Mouse (Mus musculus): ENCODE measurements around the gene Hectd2. TPM values are rescaled to one million over a fixed set of nuclear protein-coding genes. Genes with fewer than 3 reads are reported as not detected.

Gene Hectd2
- polyA plus RNA-seq, 1 experiment from 2014 or later, result 9.6 TPM

GRCm38 (mm10) chr19:36610309-36610708 is 55.9 kb downstream of the Hectd2 start:
- no peak for ATAC-seq (ENCODE audit: insufficient number of reproducible peaks, low FRiP score)
- Histone ChIP-seq H3K4me2 (no peak overlapping the region), H3K4me1 (replicated peaks) (no peaks in the 10 kb centered on the region), H3K9ac (no peak overlapping the region), H3K36me3 (peaks cover 12% of the 10 kb centered on the region; the same call in 1 of the 2 replicates), H3K27me3 (replicated peaks) (no peaks in the 10 kb centered on the region), H3K4me3 (no peak overlapping the region), H3K27ac (ENCODE audit: poor library complexity, severe bottlenecking) (no peak overlapping the region), H3K9me3 (replicated peaks) (no peaks in the 10 kb centered on the region)
- 57% methylated on average over 2 of the region's 2 CpGs for WGBS

GRCm38 (mm10) chr19:36625906-36626305 is 71.5 kb downstream of the Hectd2 start:
- Histone ChIP-seq H3K4me1 (replicated peaks) (no peaks in the 10 kb centered on the region), H3K27me3 (replicated peaks) (no peaks in the 10 kb centered on the region), H3K9me3 (replicated peaks) (no peaks in the 10 kb centered on the region), H3K36me3 (no peaks in the 10 kb centered on the region), H3K27ac (ENCODE audit: poor library complexity, severe bottlenecking) (no peak overlapping the region), H3K4me2 (no peak overlapping the region), H3K4me3 (no peak overlapping the region), H3K9ac (no peak overlapping the region)
- no peak for ATAC-seq (ENCODE audit: insufficient number of reproducible peaks, low FRiP score)
- 97% methylated on average over 1 of the region's 1 CpGs for WGBS

GRCm38 (mm10) chr19:36626881-36627280 is 72.4 kb downstream of the Hectd2 start:
- no peak overlapping the region for H3K9ac ChIP-seq
- WGBS, result 75% methylated on average over 4 of the region's 4 CpGs
- H3K27me3 ChIP-seq (replicated peaks), result no peaks in the 10 kb centered on the region
- no peaks in the 10 kb centered on the region for H3K9me3 ChIP-seq (replicated peaks)
- H3K36me3 ChIP-seq, result no peaks in the 10 kb centered on the region
- H3K4me1 ChIP-seq (replicated peaks), result no peaks in the 10 kb centered on the region
- no peak overlapping the region for H3K4me3 ChIP-seq
- H3K27ac ChIP-seq (ENCODE audit: poor library complexity, severe bottlenecking), result no peak overlapping the region
- ATAC-seq (ENCODE audit: insufficient number of reproducible peaks, low FRiP score), result no peak
- H3K4me2 ChIP-seq, result no peak overlapping the region

DNA sequence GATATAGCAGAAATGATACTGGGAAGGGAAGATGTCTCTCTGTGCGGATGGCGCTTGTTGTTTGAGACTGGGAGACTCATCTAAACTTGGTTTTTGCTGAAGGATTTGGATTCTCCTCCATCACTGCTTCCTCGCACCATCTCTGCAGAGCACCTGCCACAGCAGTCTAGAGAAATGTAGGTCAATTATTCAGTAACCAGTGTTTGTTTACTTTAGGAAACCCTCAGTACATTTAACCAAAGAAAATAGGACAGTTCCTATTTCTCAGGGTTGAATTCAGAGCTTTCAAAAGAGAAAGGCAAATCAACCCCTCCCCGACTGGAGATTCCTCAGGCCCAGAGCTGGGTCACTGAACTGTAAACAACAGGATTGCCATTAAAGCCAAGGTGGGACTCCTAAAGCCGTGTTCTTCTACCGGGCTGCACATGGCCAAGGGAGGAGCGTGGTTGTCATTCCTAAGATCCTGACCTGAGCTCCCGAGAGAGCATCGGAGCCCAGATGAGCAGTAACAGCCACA is 75.0 kb downstream of the Hectd2 start:
- 87% methylated on average over 9 of the region's 9 CpGs for WGBS
- H3K9me3 ChIP-seq (replicated peaks), result no peaks in the 10 kb centered on the region
- H3K9ac ChIP-seq, result no peak overlapping the region
- no peak overlapping the region for H3K4me3 ChIP-seq
- no peaks in the 10 kb centered on the region for H3K4me1 ChIP-seq (replicated peaks)
- ATAC-seq (ENCODE audit: insufficient number of reproducible peaks, low FRiP score), result no peak
- no peak overlapping the region for H3K4me2 ChIP-seq
- H3K27me3 ChIP-seq (replicated peaks), result no peaks in the 10 kb centered on the region
- H3K36me3 ChIP-seq, result no peaks in the 10 kb centered on the region
- no peak overlapping the region for H3K27ac ChIP-seq (ENCODE audit: poor library complexity, severe bottlenecking)

DNA sequence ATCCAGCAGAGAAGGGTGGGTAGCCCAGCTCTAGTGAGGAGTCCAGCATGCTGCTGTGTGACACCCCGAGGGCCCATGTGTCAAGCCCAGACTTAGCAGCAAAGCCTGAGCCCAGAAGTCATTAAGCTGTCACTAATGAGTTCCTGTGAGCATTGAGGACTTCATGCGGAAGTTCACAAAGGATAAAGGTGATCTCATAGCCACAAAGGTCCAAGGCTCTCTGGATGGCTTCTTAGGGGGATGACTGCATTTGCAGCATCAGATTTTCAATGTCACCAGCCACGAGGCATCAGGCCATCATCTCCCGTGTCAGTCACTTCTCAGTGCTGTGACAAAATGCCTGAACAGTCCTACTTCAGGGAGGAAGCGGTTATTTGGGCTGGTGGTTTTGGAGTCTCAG is 75.9 kb downstream of the Hectd2 start:
- no peaks in the 10 kb centered on the region for H3K4me1 ChIP-seq (replicated peaks)
- H3K9ac ChIP-seq, result no peak overlapping the region
- no peak overlapping the region for H3K4me2 ChIP-seq
- no peak overlapping the region for H3K27ac ChIP-seq (ENCODE audit: poor library complexity, severe bottlenecking)
- WGBS, result 88% methylated on average over 5 of the region's 5 CpGs
- H3K9me3 ChIP-seq (replicated peaks), result no peaks in the 10 kb centered on the region
- no peaks in the 10 kb centered on the region for H3K27me3 ChIP-seq (replicated peaks)
- no peak for ATAC-seq (ENCODE audit: insufficient number of reproducible peaks, low FRiP score)
- no peaks in the 10 kb centered on the region for H3K36me3 ChIP-seq
- no peak overlapping the region for H3K4me3 ChIP-seq

GRCm38 (mm10) chr19:36634771-36635170 is 80.3 kb downstream of the Hectd2 start:
- H3K9me3 ChIP-seq (replicated peaks), result no peaks in the 10 kb centered on the region
- 83% methylated on average over 7 of the region's 7 CpGs for WGBS
- ATAC-seq (ENCODE audit: insufficient number of reproducible peaks, low FRiP score), result no peak
- H3K4me2 ChIP-seq, result no peak overlapping the region
- H3K9ac ChIP-seq, result no peak overlapping the region
- no peaks in the 10 kb centered on the region for H3K27me3 ChIP-seq (replicated peaks)
- no peak overlapping the region for H3K4me3 ChIP-seq
- no peak overlapping the region for H3K27ac ChIP-seq (ENCODE audit: poor library complexity, severe bottlenecking)
- no peaks in the 10 kb centered on the region for H3K36me3 ChIP-seq
- H3K4me1 ChIP-seq (replicated peaks), result no peaks in the 10 kb centered on the region

DNA sequence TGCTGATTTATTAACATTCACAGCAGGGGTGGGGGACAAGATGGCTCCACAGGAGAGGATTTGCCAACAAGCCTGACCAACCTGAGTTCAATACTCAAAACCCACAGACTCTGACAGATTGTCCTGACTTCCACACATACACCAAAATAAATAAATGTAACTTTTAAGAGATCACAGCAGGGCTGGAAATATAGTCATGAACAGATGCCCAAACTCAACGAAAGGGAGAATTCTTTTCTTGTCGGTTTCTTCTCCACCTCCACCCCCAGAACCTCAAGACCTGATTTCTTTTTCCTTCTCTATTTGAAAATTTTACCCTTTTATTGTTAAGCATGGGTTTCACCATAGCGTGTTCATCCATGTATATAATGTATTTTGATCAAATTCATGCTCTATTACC is 82.8 kb downstream of the Hectd2 start:
- Histone ChIP-seq H3K27me3 (replicated peaks) (no peaks in the 10 kb centered on the region), H3K4me3 (no peak overlapping the region), H3K27ac (ENCODE audit: poor library complexity, severe bottlenecking) (no peak overlapping the region), H3K9ac (no peak overlapping the region), H3K36me3 (peaks cover 3% of the 10 kb centered on the region), H3K4me1 (replicated peaks) (0 out of 2 replicates have a peak, but pooled peaks cover 9% of the 10 kb centered on the region), H3K4me2 (no peak overlapping the region), H3K9me3 (replicated peaks) (no peaks in the 10 kb centered on the region)
- 81% methylated on average over 3 of the region's 3 CpGs for WGBS
- ATAC-seq (ENCODE audit: insufficient number of reproducible peaks, low FRiP score), result no peak

GRCm38 (mm10) chr19:36637948-36638587 is 83.6 kb downstream of the Hectd2 start:
- WGBS, result 72% methylated on average over 7 of the region's 7 CpGs
- H3K4me1 ChIP-seq (replicated peaks), result 0 out of 2 replicates have a peak, but pooled peaks cover 9% of the 10 kb centered on the region
- no peak overlapping the region for H3K9ac ChIP-seq
- H3K4me2 ChIP-seq, result no peak overlapping the region
- no peaks in the 10 kb centered on the region for H3K27me3 ChIP-seq (replicated peaks)
- H3K36me3 ChIP-seq, result peaks cover 11% of the 10 kb centered on the region
- H3K9me3 ChIP-seq (replicated peaks), result no peaks in the 10 kb centered on the region
- ATAC-seq (ENCODE audit: insufficient number of reproducible peaks, low FRiP score), result no peak
- H3K27ac ChIP-seq (ENCODE audit: poor library complexity, severe bottlenecking), result no peak overlapping the region
- H3K4me3 ChIP-seq, result no peak overlapping the region

DNA sequence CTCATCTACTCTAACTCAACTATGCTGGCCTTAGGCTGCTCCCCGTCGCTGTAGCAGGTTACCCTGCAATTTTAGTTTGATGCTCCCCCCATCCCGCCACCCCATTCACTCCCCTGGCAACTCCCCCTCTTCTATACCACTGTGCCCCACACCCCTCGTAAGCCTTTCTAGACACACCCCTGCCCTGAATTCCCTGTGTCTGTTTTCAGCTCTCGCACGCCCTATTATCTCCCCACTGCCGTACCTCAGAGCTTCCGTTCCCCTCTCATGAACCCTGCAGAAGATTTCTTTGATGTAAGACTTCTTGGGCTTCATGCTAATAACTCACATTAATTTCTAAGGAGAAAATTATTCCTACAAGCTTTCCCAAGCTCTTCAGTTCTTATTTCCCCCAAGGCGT is 84.6 kb downstream of the Hectd2 start:
- Histone ChIP-seq H3K36me3 (peaks cover 16% of the 10 kb centered on the region), H3K4me3 (no peak overlapping the region), H3K9ac (no peak overlapping the region), H3K27me3 (replicated peaks) (no peaks in the 10 kb centered on the region), H3K27ac (ENCODE audit: poor library complexity, severe bottlenecking) (no peak overlapping the region), H3K4me2 (no peak overlapping the region), H3K9me3 (replicated peaks) (no peaks in the 10 kb centered on the region), H3K4me1 (replicated peaks) (0 out of 2 replicates have a peak, but pooled peaks cover 9% of the 10 kb centered on the region)
- ATAC-seq (ENCODE audit: insufficient number of reproducible peaks, low FRiP score), result no peak
- 72% methylated on average over 9 of the region's 9 CpGs for WGBS

DNA sequence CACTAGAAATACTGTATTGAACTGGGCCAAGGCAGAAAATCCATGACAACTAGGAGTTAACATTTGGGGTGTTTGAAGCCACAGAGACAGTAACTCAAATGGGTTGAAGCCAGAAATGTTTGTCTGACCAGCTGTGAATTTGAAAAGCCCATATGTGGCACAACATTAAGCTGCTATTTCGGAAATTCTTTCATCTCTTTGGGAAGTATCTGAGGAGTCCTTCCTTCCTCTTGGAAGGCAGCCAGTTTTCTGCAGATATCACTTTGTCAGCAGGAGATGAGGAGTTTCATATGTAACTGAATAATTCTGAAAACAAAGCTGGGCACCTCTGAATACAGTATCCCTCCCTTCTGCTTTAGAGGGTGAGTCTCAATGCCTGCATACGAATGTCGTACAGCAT is 86.7 kb downstream of the Hectd2 start:
- no peak overlapping the region for H3K27ac ChIP-seq (ENCODE audit: poor library complexity, severe bottlenecking)
- H3K27me3 ChIP-seq (replicated peaks), result no peaks in the 10 kb centered on the region
- no peak overlapping the region for H3K4me3 ChIP-seq
- ATAC-seq (ENCODE audit: insufficient number of reproducible peaks, low FRiP score), result no peak
- 0 out of 2 replicates have a peak, but pooled peaks cover 9% of the 10 kb centered on the region for H3K4me1 ChIP-seq (replicated peaks)
- no peak overlapping the region for H3K9ac ChIP-seq
- no peak overlapping the region for H3K4me2 ChIP-seq
- H3K9me3 ChIP-seq (replicated peaks), result no peaks in the 10 kb centered on the region
- peaks cover 16% of the 10 kb centered on the region for H3K36me3 ChIP-seq
- 71% methylated on average over 3 of the region's 3 CpGs for WGBS

- 80% methylated on average over 6 of the region's 6 CpGs for whole genome bisulfite sequencing
- no peak for ATAC-seq (ENCODE audit: insufficient number of reproducible peaks, low FRiP score)
- H3K27me3 ChIP-seq (replicated peaks), result no peaks in the 10 kb centered on the region
- no peak overlapping the region for H3K9ac ChIP-seq
- H3K27ac ChIP-seq (ENCODE audit: poor library complexity, severe bottlenecking), result no peak overlapping the region
- 0 out of 2 replicates have a peak, but pooled peaks cover 9% of the 10 kb centered on the region for H3K4me1 ChIP-seq (replicated peaks)
- no peak overlapping the region for H3K4me3 ChIP-seq
- H3K9me3 ChIP-seq (replicated peaks), result no peaks in the 10 kb centered on the region
- peaks cover 16% of the 10 kb centered on the region for H3K36me3 ChIP-seq
- H3K4me2 ChIP-seq, result no peak overlapping the region
Observed at GRCm38 (mm10) chr19:36645308-36645889, 91.0 kb downstream of the Hectd2 start.
